Mouse (Mus musculus): Measurements from ENCODE around the gene Cmtm7. TPM values are rescaled to one million over a fixed set of nuclear protein-coding genes. Genes with fewer than 3 reads are reported as not detected.
A peak's percentile ranks its signal among the peaks of the same experiment; 100 is the strongest.

Cmtm7 gene
- 299 and 301 TPM in 2 replicates for polyA plus RNA-seq (2015; fragmentation: Nextera tagmentation; extraction: Ambion mirVana)

GRCm38 (mm10) chr9:114781526-114782212, at the start of gene Cmtm7:
Gene Cmtm7 (minus strand): TSS chr9:114781856.
- peak; percentile 61 for DNase-seq (ENCODE audit: low spot score)

- no peak for DNase-seq (ENCODE audit: low spot score)
These were observed 48.7 kb upstream of the Cmtm7 start for GRCm38 (mm10) chr9:114830351-114830750.

- DNase-seq (ENCODE audit: low spot score), result no peak
These were observed 48.0 kb upstream of the Cmtm7 start for GRCm38 (mm10) chr9:114829669-114830068.

GRCm38 (mm10) chr9:114828377-114828776, 46.7 kb upstream of the Cmtm7 start:
- no peak for DNase-seq (ENCODE audit: low spot score)

- DNase-seq (ENCODE audit: low spot score), result no peak
These were observed 45.7 kb upstream of the Cmtm7 start for GRCm38 (mm10) chr9:114827242-114827852.

- no peak for DNase-seq (ENCODE audit: low spot score)
These were observed 42.5 kb upstream of the Cmtm7 start for GRCm38 (mm10) chr9:114824166-114824565.

- DNase-seq (ENCODE audit: low spot score), result no peak
These were observed 40.1 kb upstream of the Cmtm7 start for GRCm38 (mm10) chr9:114821548-114822289.

GRCm38 (mm10) chr9:114818918-114819317, 37.3 kb upstream of the Cmtm7 start:
- DNase-seq (ENCODE audit: low spot score), result no peak

- DNase-seq (ENCODE audit: low spot score), result no peak
These were observed 35.4 kb upstream of the Cmtm7 start for GRCm38 (mm10) chr9:114817012-114817411.

GRCm38 (mm10) chr9:114816121-114816520, 34.5 kb upstream of the Cmtm7 start:
- no peak for DNase-seq (ENCODE audit: low spot score)

GRCm38 (mm10) chr9:114815315-114815714, 33.7 kb upstream of the Cmtm7 start:
- DNase-seq (ENCODE audit: low spot score), result peak; percentile 59

GRCm38 (mm10) chr9:114812001-114812400, 30.3 kb upstream of the Cmtm7 start:
- no peak for DNase-seq (ENCODE audit: low spot score)

- no peak for DNase-seq (ENCODE audit: low spot score)
These were observed 29.2 kb upstream of the Cmtm7 start for GRCm38 (mm10) chr9:114810837-114811236.

GRCm38 (mm10) chr9:114808671-114809070, 27.0 kb upstream of the Cmtm7 start:
- no peak for DNase-seq (ENCODE audit: low spot score)

GRCm38 (mm10) chr9:114807261-114807660, 25.6 kb upstream of the Cmtm7 start:
- DNase-seq (ENCODE audit: low spot score), result no peak

- no peak for DNase-seq (ENCODE audit: low spot score)
These were observed 23.6 kb upstream of the Cmtm7 start for GRCm38 (mm10) chr9:114805151-114805671.

- no peak for DNase-seq (ENCODE audit: low spot score)
These were observed 20.5 kb upstream of the Cmtm7 start for GRCm38 (mm10) chr9:114802191-114802590.

- DNase-seq (ENCODE audit: low spot score), result no peak
These were observed 19.6 kb upstream of the Cmtm7 start for GRCm38 (mm10) chr9:114801301-114801700.

- no peak for DNase-seq (ENCODE audit: low spot score)
These were observed 17.9 kb upstream of the Cmtm7 start for GRCm38 (mm10) chr9:114799498-114800107.

GRCm38 (mm10) chr9:114798845-114799244, 17.2 kb upstream of the Cmtm7 start:
- DNase-seq (ENCODE audit: low spot score), result no peak

GRCm38 (mm10) chr9:114797329-114798004, 15.8 kb upstream of the Cmtm7 start:
- peak; percentile 73 for DNase-seq (ENCODE audit: low spot score)

All from thymus, postnatal 0 days (tissue).